Mouse (Mus musculus): ENCODE data around the gene Per1. TPM values are rescaled to one million over a fixed set of nuclear protein-coding genes. Genes with fewer than 3 reads are reported as not detected.
A peak's percentile ranks its signal among the peaks of the same experiment; 100 is the strongest.

The Per1 gene
- polyA plus RNA-seq, 1 experiment from 2014 or later, result 7.2 TPM

DNA sequence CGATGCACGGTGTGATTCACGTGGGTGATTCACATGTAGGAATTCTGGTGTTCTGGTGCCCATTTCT, 30.7 kb downstream of the Per1 start, which contains the start of gene Aloxe3:
TSS of gene Aloxe3 (plus strand) at position 45 of the 67 bp plus-strand sequence.
- no peak for ATAC-seq (ENCODE audit: insufficient number of reproducible peaks, insufficient read depth, low FRiP score, low TSS enrichment, low read depth)
- Histone ChIP-seq H3K27me3 (peaks cover 17% of the 10 kb centered on the region), H3K9ac (replicated peaks) (peak within 1 kb of the TSS; percentile 63), H3K36me3 (no peaks in the 10 kb centered on the region), H3K4me3 (replicated peaks) (peak within 1 kb of the TSS; percentile 58), H3K4me2 (peak within 1 kb of the TSS; percentile 90), H3K4me1 (replicated peaks) (peaks cover 22% of the 10 kb centered on the region), H3K27ac (peak within 1 kb of the TSS; percentile 50; the same call in 1 of the 2 replicates), H3K9me3 (no peaks in the 10 kb centered on the region)
- 4% methylated on average over 3 of the region's 3 CpGs for WGBS

GRCm38 (mm10) chr11:69125919-69126705, 31.1 kb downstream of the Per1 start:
- no peak overlapping the region; the same call in 1 of the 2 replicates for H3K27ac ChIP-seq
- no peak for ATAC-seq (ENCODE audit: insufficient number of reproducible peaks, insufficient read depth, low FRiP score, low TSS enrichment, low read depth)
- 14% methylated on average over 20 of the region's 20 CpGs for WGBS

DNA sequence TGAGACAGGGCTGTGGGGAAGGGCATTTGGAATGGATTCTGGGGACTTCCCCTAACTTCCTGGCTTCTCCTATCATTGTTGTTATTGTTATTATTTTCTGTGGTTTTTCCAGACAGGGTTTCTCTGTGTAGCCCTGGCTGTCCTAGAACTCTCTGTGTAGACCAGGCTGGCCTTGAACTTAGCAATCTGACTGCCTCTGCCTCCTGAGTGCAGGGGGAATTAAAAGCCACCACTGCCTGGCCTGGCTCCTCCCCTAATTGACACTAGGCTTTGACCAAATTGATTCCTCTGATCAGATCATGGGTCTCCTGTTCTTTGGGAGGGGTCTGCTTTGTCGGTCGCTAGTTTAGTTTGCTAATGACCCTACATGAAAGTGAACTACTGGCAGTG, 31.7 kb downstream of the Per1 start:
- Histone ChIP-seq H3K4me2 (peak overlapping the region; percentile 90), H3K4me1 (replicated peaks) (peaks cover 17% of the 10 kb centered on the region), H3K4me3 (replicated peaks) (peak overlapping the region; percentile 58), H3K27me3 (peaks cover 15% of the 10 kb centered on the region), H3K27ac (no peak overlapping the region), H3K9ac (replicated peaks) (no peak overlapping the region), H3K36me3 (no peaks in the 10 kb centered on the region), H3K9me3 (no peaks in the 10 kb centered on the region)
- 28% methylated on average over 2 of the region's 2 CpGs for WGBS
- ATAC-seq (ENCODE audit: insufficient number of reproducible peaks, insufficient read depth, low FRiP score, low TSS enrichment, low read depth), result no peak

More at GRCm38 (mm10) chr11:69125919-69126705, 31.1 kb downstream of the Per1 start:
- peak overlapping the region; percentile 90 for H3K4me2 ChIP-seq
- H3K4me1 ChIP-seq (replicated peaks), result peaks cover 18% of the 10 kb centered on the region
- peak overlapping the region; percentile 63 for H3K9ac ChIP-seq (replicated peaks)
- peaks cover 13% of the 10 kb centered on the region for H3K27me3 ChIP-seq
- peak overlapping the region; percentile 58 for H3K4me3 ChIP-seq (replicated peaks)
- H3K36me3 ChIP-seq, result no peaks in the 10 kb centered on the region
- H3K9me3 ChIP-seq, result no peaks in the 10 kb centered on the region

GRCm38 (mm10) chr11:69128426-69129122, 33.6 kb downstream of the Per1 start:
- Histone ChIP-seq H3K27me3 (peaks cover 23% of the 10 kb centered on the region), H3K9me3 (no peaks in the 10 kb centered on the region), H3K36me3 (no peaks in the 10 kb centered on the region), H3K27ac (no peak overlapping the region), H3K4me2 (no peak overlapping the region), H3K4me1 (replicated peaks) (peaks cover 13% of the 10 kb centered on the region), H3K9ac (replicated peaks) (no peak overlapping the region), H3K4me3 (replicated peaks) (no peak overlapping the region)
- 78% methylated on average over 8 of the region's 8 CpGs for WGBS
- ATAC-seq (ENCODE audit: insufficient number of reproducible peaks, insufficient read depth, low FRiP score, low TSS enrichment, low read depth), result no peak

DNA sequence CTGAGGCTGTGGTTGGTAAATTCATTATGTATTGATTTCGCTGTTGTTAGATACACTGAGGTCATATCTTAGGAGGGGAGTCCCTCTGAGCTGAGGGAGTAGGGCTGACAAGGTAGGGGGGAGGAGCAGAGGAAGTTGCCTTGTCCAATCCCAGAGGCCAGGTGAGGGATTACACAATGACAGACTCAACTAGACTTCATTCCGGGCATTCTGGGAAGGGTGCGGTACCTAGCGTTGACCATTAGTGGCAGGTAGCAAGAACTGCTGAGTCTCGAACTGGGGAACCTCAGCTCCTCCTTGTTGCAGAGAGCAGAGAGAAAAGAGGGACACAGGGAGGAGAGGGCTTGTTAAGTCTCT, 38.5 kb downstream of the Per1 start:
- Histone ChIP-seq H3K9me3 (no peaks in the 10 kb centered on the region), H3K36me3 (no peaks in the 10 kb centered on the region), H3K9ac (replicated peaks) (peak overlapping the region; percentile 51; the same call in 1 of the 2 replicates), H3K27me3 (peaks cover 11% of the 10 kb centered on the region), H3K27ac (no peak overlapping the region), H3K4me1 (replicated peaks) (peaks cover 12% of the 10 kb centered on the region), H3K4me3 (replicated peaks) (peak overlapping the region; percentile 50), H3K4me2 (peak overlapping the region; percentile 76)
- 20% methylated on average over 5 of the region's 5 CpGs for WGBS
- ATAC-seq (ENCODE audit: insufficient number of reproducible peaks, insufficient read depth, low FRiP score, low TSS enrichment, low read depth), result 0 out of 2 replicates have a peak, but pooled peaks have one; percentile 11

DNA sequence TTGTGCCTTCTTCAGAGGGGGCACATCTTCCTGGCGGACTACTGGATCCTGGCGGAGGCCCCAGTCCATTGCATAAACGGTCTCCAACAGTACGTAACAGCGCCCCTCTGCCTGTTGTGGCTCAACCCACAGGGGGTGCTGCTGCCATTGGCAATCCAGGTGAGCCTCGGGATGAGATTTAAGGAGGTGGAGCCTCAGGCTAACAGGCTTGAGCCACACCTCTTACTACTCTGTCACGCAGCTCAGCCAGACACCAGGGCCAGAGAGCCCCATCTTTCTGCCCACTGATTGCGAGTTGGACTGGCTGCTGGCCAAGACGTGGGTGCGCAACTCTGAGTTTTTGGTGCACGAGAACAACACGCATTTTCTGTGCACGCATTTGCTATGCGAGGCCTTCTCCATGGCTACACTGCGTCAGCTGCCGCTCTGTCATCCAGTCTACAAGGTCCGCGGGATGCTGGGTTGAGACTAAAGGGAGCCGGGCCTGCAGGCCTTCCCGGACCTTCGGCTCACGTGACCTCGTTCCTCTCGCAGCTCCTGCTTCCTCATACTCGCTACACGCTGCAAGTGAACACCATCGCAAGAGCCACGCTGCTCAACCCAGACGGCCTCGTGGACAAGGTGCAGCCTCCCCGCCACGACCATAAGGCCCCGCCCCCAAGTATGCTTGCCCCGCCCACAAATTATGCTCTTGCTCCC, 39.1 kb downstream of the Per1 start:
- peak; percentile 69 for ATAC-seq (ENCODE audit: insufficient number of reproducible peaks, insufficient read depth, low FRiP score, low TSS enrichment, low read depth)
- Histone ChIP-seq H3K4me1 (replicated peaks) (peaks cover 12% of the 10 kb centered on the region), H3K4me3 (replicated peaks) (peak overlapping the region; percentile 50), H3K9ac (replicated peaks) (peak overlapping the region; percentile 51), H3K9me3 (no peaks in the 10 kb centered on the region), H3K27me3 (peaks cover 11% of the 10 kb centered on the region), H3K36me3 (no peaks in the 10 kb centered on the region), H3K27ac (no peak overlapping the region), H3K4me2 (peak overlapping the region; percentile 76)
- 2% methylated on average over 34 of the region's 34 CpGs for WGBS

GRCm38 (mm10) chr11:69134622-69134968, 39.6 kb downstream of the Per1 start:
- ATAC-seq (ENCODE audit: insufficient number of reproducible peaks, insufficient read depth, low FRiP score, low TSS enrichment, low read depth), result peak; percentile 5; the same call in 1 of the 2 replicates

GRCm38 (mm10) chr11:69135361-69135760, 40.3 kb downstream of the Per1 start:
- Histone ChIP-seq H3K4me3 (replicated peaks) (no peak overlapping the region), H3K9ac (replicated peaks) (no peak overlapping the region), H3K36me3 (no peaks in the 10 kb centered on the region), H3K4me2 (no peak overlapping the region), H3K9me3 (no peaks in the 10 kb centered on the region), H3K4me1 (replicated peaks) (peaks cover 12% of the 10 kb centered on the region), H3K27me3 (peaks cover 17% of the 10 kb centered on the region), H3K27ac (no peak overlapping the region)
- WGBS, result 84% methylated on average over 6 of the region's 6 CpGs
- no peak for ATAC-seq (ENCODE audit: insufficient number of reproducible peaks, insufficient read depth, low FRiP score, low TSS enrichment, low read depth)

More at GRCm38 (mm10) chr11:69134622-69134968, 39.6 kb downstream of the Per1 start:
- peaks cover 12% of the 10 kb centered on the region for H3K4me1 ChIP-seq (replicated peaks)
- H3K9ac ChIP-seq (replicated peaks), result peak overlapping the region; percentile 51; the same call in 1 of the 2 replicates
- H3K36me3 ChIP-seq, result no peaks in the 10 kb centered on the region
- 24% methylated on average over 8 of the region's 8 CpGs for WGBS
- peak overlapping the region; percentile 76 for H3K4me2 ChIP-seq
- no peak overlapping the region for H3K27ac ChIP-seq
- H3K9me3 ChIP-seq, result no peaks in the 10 kb centered on the region
- peaks cover 17% of the 10 kb centered on the region for H3K27me3 ChIP-seq
- peak overlapping the region; percentile 50 for H3K4me3 ChIP-seq (replicated peaks)

DNA sequence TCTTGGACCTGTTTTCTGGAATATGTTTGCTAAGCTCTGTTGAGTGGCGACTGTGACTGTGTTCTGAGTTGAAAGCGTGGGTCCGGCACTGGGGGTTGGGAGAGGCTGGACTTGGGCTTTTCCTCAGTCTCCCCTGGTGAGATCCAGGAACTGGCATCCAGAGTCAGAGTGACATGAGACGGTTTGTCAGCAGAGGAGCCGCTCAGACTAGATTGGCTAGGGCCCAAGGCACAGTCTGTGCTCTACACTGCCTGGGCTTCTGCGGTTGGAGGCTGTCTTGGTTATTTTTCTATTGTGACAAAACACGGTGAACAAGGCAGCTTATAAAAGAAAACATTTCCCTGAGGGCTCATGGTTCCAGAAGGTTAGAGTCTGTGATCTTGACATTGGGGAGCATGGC, 52.5 kb downstream of the Per1 start:
- no peaks in the 10 kb centered on the region for H3K9me3 ChIP-seq
- H3K36me3 ChIP-seq, result no peaks in the 10 kb centered on the region
- H3K4me3 ChIP-seq (replicated peaks), result no peak overlapping the region
- H3K27me3 ChIP-seq, result peaks cover 33% of the 10 kb centered on the region
- H3K9ac ChIP-seq (replicated peaks), result no peak overlapping the region
- no peak for ATAC-seq (ENCODE audit: insufficient number of reproducible peaks, insufficient read depth, low FRiP score, low TSS enrichment, low read depth)
- WGBS, result 78% methylated on average over 7 of the region's 7 CpGs
- peaks cover 7% of the 10 kb centered on the region; the same call in 1 of the 2 replicates for H3K4me1 ChIP-seq (replicated peaks)
- no peak overlapping the region for H3K4me2 ChIP-seq
- H3K27ac ChIP-seq, result no peak overlapping the region

GRCm38 (mm10) chr11:69148451-69148960, 53.5 kb downstream of the Per1 start:
- no peak overlapping the region for H3K9ac ChIP-seq (replicated peaks)
- no peak overlapping the region for H3K27ac ChIP-seq
- ATAC-seq (ENCODE audit: insufficient number of reproducible peaks, insufficient read depth, low FRiP score, low TSS enrichment, low read depth), result no peak
- no peak overlapping the region for H3K4me2 ChIP-seq
- no peak overlapping the region for H3K4me3 ChIP-seq (replicated peaks)
- H3K27me3 ChIP-seq, result peaks cover 35% of the 10 kb centered on the region
- no peaks in the 10 kb centered on the region for H3K36me3 ChIP-seq
- 94% methylated on average over 5 of the region's 5 CpGs for whole genome bisulfite sequencing
- H3K9me3 ChIP-seq, result no peaks in the 10 kb centered on the region
- H3K4me1 ChIP-seq (replicated peaks), result peaks cover 7% of the 10 kb centered on the region; the same call in 1 of the 2 replicates

GRCm38 (mm10) chr11:69149728-69150127, 54.7 kb downstream of the Per1 start:
- Histone ChIP-seq H3K36me3 (no peaks in the 10 kb centered on the region), H3K4me2 (no peak overlapping the region), H3K9ac (replicated peaks) (no peak overlapping the region), H3K4me3 (replicated peaks) (no peak overlapping the region), H3K9me3 (no peaks in the 10 kb centered on the region), H3K27ac (no peak overlapping the region), H3K27me3 (peaks cover 38% of the 10 kb centered on the region), H3K4me1 (replicated peaks) (peaks cover 7% of the 10 kb centered on the region; the same call in 1 of the 2 replicates)
- WGBS, result 77% methylated on average over 6 of the region's 6 CpGs
- no peak for ATAC-seq (ENCODE audit: insufficient number of reproducible peaks, insufficient read depth, low FRiP score, low TSS enrichment, low read depth)

Data from limb, embryonic 12.5 days (tissue).